Mouse (Mus musculus) macrophage (primary cell): ENCODE results near the gene Med6. TPM values are rescaled to one million over a fixed set of nuclear protein-coding genes. Genes with fewer than 3 reads are reported as not detected.

ENCODE experiments used
- polyA plus RNA-seq: library from polyadenylated mRNA; stranded (reverse); fragments of 250-400 nt; gene quantifications from 3 replicates; pipeline ENCODE4 v1.2.4, GENCODE M21; 2018; ENCODE audit warnings: inconsistent platforms

The Med6 gene
- polyA plus RNA-seq, 1 experiment from 2014 or later: 26.4 TPM

Other genes with a start within 250 kb of the Med6 start
- gene Gm4787, start 215.5 kb downstream of the Med6 start, polyA plus RNA-seq: 0.24 to 0.38 TPM (median 0.27 TPM) in 3 replicates
- gene Adam4, start 173.1 kb downstream of the Med6 start, polyA plus RNA-seq: 0.24 to 0.29 TPM (median 0.25 TPM) in 3 replicates
- gene Cox16, start 109.9 kb downstream of the Med6 start, polyA plus RNA-seq: 69.6 to 85.4 TPM (median 80.5 TPM) in 3 replicates
- gene Gm20498, start 62.1 kb downstream of the Med6 start, polyA plus RNA-seq: 3.1 to 6.0 TPM (median 4.3 TPM) in 3 replicates
- 20.4 to 32.5 TPM (median 20.7 TPM) in 3 replicates for gene Synj2bp, start 62.1 kb downstream of the Med6 start, polyA plus RNA-seq
- 0.04 TPM in 1 of 3 replicates, not detected in the others for gene Adam21, start 26.5 kb downstream of the Med6 start, polyA plus RNA-seq
- gene Ttc9, start 36.2 kb upstream of the Med6 start, polyA plus RNA-seq: 0.20 TPM in 1 of 3 replicates, not detected in the others
- gene Map3k9, start 186.2 kb upstream of the Med6 start, polyA plus RNA-seq: 2.1 to 3.5 TPM (median 2.4 TPM) in 3 replicates